Mouse (Mus musculus) CH12.LX (cell line): ENCODE data around the gene Sys1.

Source experiments
- CTCF ChIP-seq, 2 experiments: IDR thresholded peaks in 1 of 2; conservative IDR thresholded peaks in 1 of 2; 2 replicates each; pipeline ENCODE4 v1.5.1; 2011 to 2012; ENCODE audit warnings: low read depth in 2 of 2, low read length in 2 of 2, improper control_type of control experiment in 1 of 2, inconsistent platforms in 1 of 2, mild to moderate bottlenecking in 1 of 2, moderate library complexity in 1 of 2
- HCFC1 ChIP-seq: IDR thresholded peaks from 2 replicates; pipeline ENCODE4 v1.6.1; 2012; ENCODE audit warnings: low read depth, mild to moderate bottlenecking, inconsistent platforms, low read length, improper control_type of control experiment
- KAT2A ChIP-seq: IDR thresholded peaks from 2 replicates; pipeline ENCODE4 v1.6.1; 2012; ENCODE audit warnings: low read length, improper control_type of control experiment, inconsistent platforms; ENCODE audit not compliant: insufficient replicate concordance
- MAZ ChIP-seq: IDR thresholded peaks from 2 replicates; pipeline ENCODE4 v1.6.1; 2012; ENCODE audit warnings: low read depth, mild to moderate bottlenecking, inconsistent platforms, low read length, improper control_type of control experiment, moderate library complexity
- NRF1 ChIP-seq: IDR thresholded peaks from 2 replicates; pipeline ENCODE4 v1.6.1; 2014; ENCODE audit warnings: low read depth, mild to moderate bottlenecking, inconsistent platforms, low read length, improper control_type of control experiment, moderate library complexity
- POLR2A ChIP-seq: IDR thresholded peaks from 2 replicates; pipeline ENCODE4 v1.6.1; 2011; ENCODE audit warnings: low read depth, mild to moderate bottlenecking, improper control_type of control experiment, low read length

DNA sequence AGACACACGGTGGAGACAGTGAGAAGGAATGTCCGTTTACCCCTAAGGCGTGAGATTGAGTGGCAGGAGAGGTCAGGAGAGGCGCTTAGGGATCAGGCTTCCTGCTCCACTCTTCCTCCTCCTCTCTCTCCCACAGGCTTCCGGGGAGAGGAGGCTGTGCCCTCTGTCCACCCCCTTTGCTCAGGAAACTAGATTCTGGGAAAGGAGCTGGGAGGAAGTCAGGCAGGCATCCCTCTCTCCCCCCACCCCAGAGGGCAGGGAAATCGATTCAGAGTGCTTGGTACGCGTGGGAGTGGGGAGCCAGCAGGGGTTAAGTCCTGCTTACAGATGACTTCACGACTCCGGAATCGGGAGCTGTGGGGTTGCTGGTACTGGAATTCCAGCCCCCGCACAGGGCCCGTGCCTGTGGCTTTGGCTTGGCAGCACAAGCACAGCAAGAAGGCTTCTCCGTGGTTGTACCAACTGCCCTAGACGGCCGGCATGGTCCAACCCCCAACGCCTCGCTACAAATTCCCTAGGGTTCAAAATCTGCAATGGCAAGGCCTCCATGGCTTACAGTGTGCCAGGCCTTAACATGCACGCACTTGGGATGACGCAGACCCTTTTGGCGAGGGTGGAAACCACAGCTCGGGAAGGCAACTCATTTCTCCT lies 24.1 kb upstream of the Sys1 start:
- no peak for TF ChIP-seq CTCF (conservative IDR thresholded peaks at IDR 0.05 in 1 of 2, IDR thresholded peaks at IDR 0.05 in 1 of 2; ENCODE audit: low read depth in 2 of 2, low read length in 2 of 2)
- no peak for TF ChIP-seq MAZ
- no peak for TF ChIP-seq POLR2A
- TF ChIP-seq NRF1, result no peak
- TF ChIP-seq HCFC1, result no peak
- no peak for TF ChIP-seq KAT2A
